Comparison of ENCODE assay signal across 23 mouse cellular contexts in genomic region chr7:67468180-67468579, GRCm38 (mm10).
A peak's percentile ranks its signal among the peaks of the same experiment; 100 is the strongest.
DNase-seq lines count a peak whose midpoint lies in the region; ATAC-seq lines count a peak whose summit lies in the region.
"Had no signal": no experiment of that assay in that cellular context is flagged by ENCODE, and none has a peak within 500 bp of the region (broad histone marks: within the 10 kb centered on the region; RNA-seq: fewer than 3 reads in every experiment).

No protein-coding gene starts in this region.

- no peak overlapping the region for H3K4me3 ChIP-seq in hindbrain, embryonic 13.5 days
- H3K4me3 ChIP-seq in hindbrain, embryonic 16.5 days (ENCODE audit: low read length) = no peak overlapping the region
- H3K4me3 ChIP-seq in neural tube, embryonic 13.5 days = no peak overlapping the region
- H3K4me3 ChIP-seq: heart, embryonic 13.5 days; limb, embryonic 10.5 days; limb, embryonic 15.5 days; liver, embryonic 13.5 days; megakaryocyte, embryonic 14.5 days; neural tube, embryonic 12.5 days had no signal

- ATAC-seq in hindbrain, embryonic 13.5 days (ENCODE audit: low FRiP score) = no peak
- no peak for ATAC-seq in hindbrain, embryonic 16.5 days
- ATAC-seq in neural tube, embryonic 13.5 days (ENCODE audit: low read depth) = no peak
- ATAC-seq: intestine, embryonic 16.5 days; lung, postnatal 0 days had no signal

- H3K36me3 ChIP-seq in hindbrain, embryonic 13.5 days = no peaks in the 10 kb centered on the region
- no peaks in the 10 kb centered on the region for H3K36me3 ChIP-seq in hindbrain, embryonic 16.5 days (ENCODE audit: control insufficient read depth, insufficient read depth, low read length)
- no peaks in the 10 kb centered on the region for H3K36me3 ChIP-seq in neural tube, embryonic 13.5 days
- H3K36me3 ChIP-seq: G1E; heart, embryonic 13.5 days; limb, embryonic 10.5 days; limb, embryonic 15.5 days; liver, embryonic 13.5 days; neural tube, embryonic 12.5 days had no signal

- peak overlapping the region; percentile 41; the same call in 1 of the 2 replicates for H3K27ac ChIP-seq in hindbrain, embryonic 13.5 days
- H3K27ac ChIP-seq in hindbrain, embryonic 16.5 days (ENCODE audit: low read depth, low read length) = no peak overlapping the region
- H3K27ac ChIP-seq in neural tube, embryonic 13.5 days (replicated peaks) = peak overlapping the region; percentile 57
- H3K27ac ChIP-seq: heart, embryonic 13.5 days; limb, embryonic 10.5 days; liver, embryonic 13.5 days; neural tube, embryonic 12.5 days had no signal

- no peak overlapping the region for H3K4me2 ChIP-seq in hindbrain, embryonic 13.5 days
- no peak overlapping the region for H3K4me2 ChIP-seq in hindbrain, embryonic 16.5 days (ENCODE audit: low read length)
- H3K4me2 ChIP-seq in neural tube, embryonic 13.5 days = no peak overlapping the region
- H3K4me2 ChIP-seq: heart, embryonic 13.5 days; limb, embryonic 15.5 days; liver, embryonic 13.5 days; neural tube, embryonic 12.5 days had no signal

- WGBS in hindbrain, embryonic 13.5 days = 75% methylated on average over 3 of the region's 3 CpGs
- WGBS in hindbrain, embryonic 16.5 days = 58% methylated on average over 3 of the region's 3 CpGs
- 79% methylated on average over 3 of the region's 3 CpGs for WGBS in neural tube, embryonic 13.5 days

- no peak overlapping the region for H3K9ac ChIP-seq in hindbrain, embryonic 13.5 days
- H3K9ac ChIP-seq in hindbrain, embryonic 16.5 days (ENCODE audit: low read depth, low read length) = no peak overlapping the region
- no peak overlapping the region for H3K9ac ChIP-seq in neural tube, embryonic 13.5 days
- H3K9ac ChIP-seq: heart, embryonic 13.5 days; limb, embryonic 15.5 days; liver, embryonic 13.5 days; neural tube, embryonic 12.5 days had no signal

- H3K9me3 ChIP-seq in hindbrain, embryonic 13.5 days = no peaks in the 10 kb centered on the region
- no peaks in the 10 kb centered on the region for H3K9me3 ChIP-seq in hindbrain, embryonic 16.5 days (ENCODE audit: control insufficient read depth, low read length)
- no peaks in the 10 kb centered on the region for H3K9me3 ChIP-seq in neural tube, embryonic 13.5 days
- H3K9me3 ChIP-seq: G1E; heart, embryonic 13.5 days; limb, embryonic 10.5 days; limb, embryonic 15.5 days; liver, embryonic 13.5 days; megakaryocyte, embryonic 14.5 days; neural tube, embryonic 12.5 days had no signal

- H3K27me3 ChIP-seq in hindbrain, embryonic 13.5 days = 0 out of 2 replicates have a peak, but pooled peaks cover 3% of the 10 kb centered on the region
- H3K27me3 ChIP-seq in hindbrain, embryonic 16.5 days (replicated peaks; ENCODE audit: control insufficient read depth, insufficient read depth, low read length) = no peaks in the 10 kb centered on the region
- H3K27me3 ChIP-seq in neural tube, embryonic 13.5 days = no peaks in the 10 kb centered on the region
- H3K27me3 ChIP-seq: heart, embryonic 13.5 days; limb, embryonic 15.5 days; liver, embryonic 13.5 days; neural tube, embryonic 12.5 days had no signal

- H3K4me1 ChIP-seq in hindbrain, embryonic 13.5 days (replicated peaks) = peaks cover 35% of the 10 kb centered on the region
- H3K4me1 ChIP-seq in hindbrain, embryonic 16.5 days (ENCODE audit: control insufficient read depth, insufficient read depth, low read depth, low read length) = peaks cover 7% of the 10 kb centered on the region; the same call in 1 of the 2 replicates
- peaks cover 35% of the 10 kb centered on the region for H3K4me1 ChIP-seq in neural tube, embryonic 13.5 days (replicated peaks)

- peak; percentile 31 for DNase-seq in cerebellum, adult 9-11 months
- DNase-seq in cerebellum, postnatal 14 days = no peak
- no peak for DNase-seq in neural tube, embryonic 10.5 days (ENCODE audit: extremely low spot score, low spot score)
- DNase-seq in layer of hippocampus, adult 11-12 months (ENCODE audit: low spot score) = no peak
- DNase-seq: adrenal gland, adult 8-10 months; cerebellum, adult 11-12 months; heart, postnatal 10 days; kidney, adult 9 months; layer of hippocampus, adult 9-11 months; liver, embryonic 13.5 days; lung, adult 18-20 months; thymus, postnatal 4 days had no signal
